Mouse (Mus musculus): ENCODE data around the gene Olfr995. TPM values are rescaled to one million over a fixed set of nuclear protein-coding genes. Genes with fewer than 3 reads are reported as not detected.

Gene Olfr995
- total RNA-seq (2014; rRNA removed) (not detected in 2 replicates), polyA plus RNA-seq (2015; fragmentation: Nextera tagmentation; extraction: Ambion mirVana) (not detected in 2 replicates)

GRCm38 (mm10) chr2:85443539-85443938 is at the start of gene Olfr995:
Gene Olfr995 (minus strand): TSS chr2:85443639.
- Histone ChIP-seq H3K9me3 (ENCODE audit: low read length) (no peaks in the 10 kb centered on the region), H3K9ac (replicated peaks; ENCODE audit: low read length, poor library complexity, severe bottlenecking) (no peak within 1 kb of the TSS), H3K4me1 (ENCODE audit: insufficient read depth, low read length) (no peaks in the 10 kb centered on the region), H3K4me3 (ENCODE audit: low read depth, low read length) (no peak within 1 kb of the TSS), H3K27me3 (ENCODE audit: insufficient read depth, low read length) (no peaks in the 10 kb centered on the region), H3K27ac (ENCODE audit: low read depth, low read length) (no peak within 1 kb of the TSS), H3K4me2 (ENCODE audit: low read depth, low read length, poor library complexity, severe bottlenecking) (no peak within 1 kb of the TSS), H3K36me3 (ENCODE audit: insufficient read depth, low read length) (no peaks in the 10 kb centered on the region)
- WGBS, result 14% methylated on average over 1 of the region's 1 CpGs
- DNase-seq (ENCODE audit: low spot score) (no peak), ATAC-seq (ENCODE audit: low FRiP score) (no peak)
- no peak for TF ChIP-seq CTCF (IDR thresholded peaks at IDR 0.05)

GRCm38 (mm10) chr2:85490396-85490795 is 47.0 kb upstream of the Olfr995 start:
- no peak for DNase-seq (ENCODE audit: low spot score)
- Histone ChIP-seq H3K4me1 (ENCODE audit: insufficient read depth, low read length) (no peaks in the 10 kb centered on the region), H3K27ac (ENCODE audit: low read depth, low read length) (no peak overlapping the region), H3K4me2 (ENCODE audit: low read depth, low read length, poor library complexity, severe bottlenecking) (no peak overlapping the region), H3K36me3 (ENCODE audit: insufficient read depth, low read length) (no peaks in the 10 kb centered on the region), H3K27me3 (ENCODE audit: insufficient read depth, low read length) (no peaks in the 10 kb centered on the region), H3K9me3 (ENCODE audit: low read length) (no peaks in the 10 kb centered on the region), H3K9ac (replicated peaks; ENCODE audit: low read length, poor library complexity, severe bottlenecking) (no peak overlapping the region), H3K4me3 (ENCODE audit: low read depth, low read length) (no peak overlapping the region)
- no peak for ATAC-seq (ENCODE audit: low FRiP score)
- no peak for TF ChIP-seq CTCF (IDR thresholded peaks at IDR 0.05)
- WGBS, result 42% methylated on average over 5 of the region's 5 CpGs

GRCm38 (mm10) chr2:85466801-85467325 is 23.4 kb upstream of the Olfr995 start:
- TF ChIP-seq CTCF (IDR thresholded peaks at IDR 0.05), result no peak
- Histone ChIP-seq H3K27me3 (ENCODE audit: insufficient read depth, low read length) (no peaks in the 10 kb centered on the region), H3K36me3 (ENCODE audit: insufficient read depth, low read length) (no peaks in the 10 kb centered on the region), H3K4me3 (ENCODE audit: low read depth, low read length) (no peak overlapping the region), H3K9ac (replicated peaks; ENCODE audit: low read length, poor library complexity, severe bottlenecking) (no peak overlapping the region), H3K9me3 (ENCODE audit: low read length) (no peaks in the 10 kb centered on the region), H3K4me1 (ENCODE audit: insufficient read depth, low read length) (no peaks in the 10 kb centered on the region), H3K4me2 (ENCODE audit: low read depth, low read length, poor library complexity, severe bottlenecking) (no peak overlapping the region), H3K27ac (ENCODE audit: low read depth, low read length) (no peak overlapping the region)
- WGBS, result 84% methylated on average over 3 of the region's 3 CpGs
- ATAC-seq (ENCODE audit: low FRiP score), result no peak
- no peak for DNase-seq (ENCODE audit: low spot score)

GRCm38 (mm10) chr2:85442546-85442945 is 893 bp downstream of the Olfr995 start:
- DNase-seq (ENCODE audit: low spot score), result no peak
- no peak overlapping the region for H3K9ac ChIP-seq (replicated peaks; ENCODE audit: low read length, poor library complexity, severe bottlenecking)
- H3K4me1 ChIP-seq (ENCODE audit: insufficient read depth, low read length), result no peaks in the 10 kb centered on the region
- no peaks in the 10 kb centered on the region for H3K9me3 ChIP-seq (ENCODE audit: low read length)
- no peak overlapping the region for H3K4me3 ChIP-seq (ENCODE audit: low read depth, low read length)
- no peaks in the 10 kb centered on the region for H3K36me3 ChIP-seq (ENCODE audit: insufficient read depth, low read length)
- no peak for ATAC-seq (ENCODE audit: low FRiP score)
- no peak overlapping the region for H3K4me2 ChIP-seq (ENCODE audit: low read depth, low read length, poor library complexity, severe bottlenecking)
- no peak overlapping the region for H3K27ac ChIP-seq (ENCODE audit: low read depth, low read length)
- TF ChIP-seq CTCF (IDR thresholded peaks at IDR 0.05), result no peak
- H3K27me3 ChIP-seq (ENCODE audit: insufficient read depth, low read length), result no peaks in the 10 kb centered on the region

DNA sequence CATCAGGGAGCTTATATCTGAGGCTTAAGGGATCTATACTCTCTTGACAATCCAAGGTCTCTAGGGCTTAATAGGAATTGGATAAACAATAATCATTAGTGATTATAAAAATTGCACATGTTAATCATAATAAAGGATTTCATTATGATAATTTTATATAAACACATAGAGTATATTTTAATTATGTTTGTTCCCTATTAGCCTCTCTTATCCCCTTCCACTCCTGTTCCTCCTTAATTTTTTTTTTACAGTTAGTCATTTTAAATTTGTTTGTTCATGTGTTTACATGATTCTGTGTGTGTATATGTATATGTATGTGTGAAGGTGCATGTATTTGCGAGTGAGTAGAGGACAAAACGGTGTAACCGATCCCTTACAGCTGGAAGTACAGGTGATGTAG is 7.1 kb downstream of the Olfr995 start, which contains the start of gene Olfr994:
Gene Olfr994, minus strand, starts transcription at position 101 of the 400 bp plus-strand sequence.
- Histone ChIP-seq H3K9me3 (ENCODE audit: low read length) (no peaks in the 10 kb centered on the region), H3K4me1 (ENCODE audit: insufficient read depth, low read length) (no peaks in the 10 kb centered on the region), H3K4me2 (ENCODE audit: low read depth, low read length, poor library complexity, severe bottlenecking) (no peak within 1 kb of the TSS), H3K4me3 (ENCODE audit: low read depth, low read length) (no peak within 1 kb of the TSS), H3K27me3 (ENCODE audit: insufficient read depth, low read length) (no peaks in the 10 kb centered on the region), H3K9ac (replicated peaks; ENCODE audit: low read length, poor library complexity, severe bottlenecking) (no peak within 1 kb of the TSS), H3K27ac (ENCODE audit: low read depth, low read length) (no peak within 1 kb of the TSS), H3K36me3 (ENCODE audit: insufficient read depth, low read length) (no peaks in the 10 kb centered on the region)
- DNase-seq (ENCODE audit: low spot score) (no peak), ATAC-seq (ENCODE audit: low FRiP score) (no peak)
- 94% methylated on average over 3 of the region's 3 CpGs for WGBS
- no peak for TF ChIP-seq CTCF (IDR thresholded peaks at IDR 0.05)

GRCm38 (mm10) chr2:85425893-85426292 is 17.5 kb downstream of the Olfr995 start:
- no peak for TF ChIP-seq CTCF (IDR thresholded peaks at IDR 0.05)
- DNase-seq (ENCODE audit: low spot score), result no peak
- Histone ChIP-seq H3K9ac (replicated peaks; ENCODE audit: low read length, poor library complexity, severe bottlenecking) (no peak overlapping the region), H3K27me3 (ENCODE audit: insufficient read depth, low read length) (no peaks in the 10 kb centered on the region), H3K4me1 (ENCODE audit: insufficient read depth, low read length) (no peaks in the 10 kb centered on the region), H3K4me2 (ENCODE audit: low read depth, low read length, poor library complexity, severe bottlenecking) (no peak overlapping the region), H3K27ac (ENCODE audit: low read depth, low read length) (no peak overlapping the region), H3K9me3 (ENCODE audit: low read length) (no peaks in the 10 kb centered on the region), H3K36me3 (ENCODE audit: insufficient read depth, low read length) (no peaks in the 10 kb centered on the region), H3K4me3 (ENCODE audit: low read depth, low read length) (no peak overlapping the region)
- ATAC-seq (ENCODE audit: low FRiP score), result no peak
- WGBS, result 91% methylated on average over 1 of the region's 1 CpGs

Data from midbrain, postnatal 0 days (tissue).